Mouse (Mus musculus) thymus, postnatal 0 days (tissue): ENCODE results near the gene Dennd5b. TPM values are rescaled to one million over a fixed set of nuclear protein-coding genes. Genes with fewer than 3 reads are reported as not detected.

Experiments used
- DNase-seq: peaks from one replicate; pipeline ENCODE4 v3.0.0-alpha.2; 2015; ENCODE audit warnings: low spot score
- polyA plus RNA-seq: library from polyadenylated mRNA; unstranded; fragments of >200 nt; fragmentation: Nextera tagmentation; extraction: Ambion mirVana; gene quantifications from 2 replicates; pipeline ENCODE4 v1.2.1, GENCODE M21; 2015

Gene Dennd5b
- polyA plus RNA-seq, 1 experiment from 2014 or later: 1.8 TPM

- no peak for DNase-seq
Measured at GRCm38 (mm10) chr6:149101943-149102243, 413 bp upstream of the Dennd5b start.

GRCm38 (mm10) chr6:149100174-149101075 lies 1.1 kb downstream of the Dennd5b start:
- no peak for DNase-seq

GRCm38 (mm10) chr6:149098993-149099392 lies 2.5 kb downstream of the Dennd5b start:
- no peak for DNase-seq

- DNase-seq: no peak
Measured at GRCm38 (mm10) chr6:149097276-149097675, 4.2 kb downstream of the Dennd5b start.

GRCm38 (mm10) chr6:149096233-149096632 lies 5.2 kb downstream of the Dennd5b start:
- no peak for DNase-seq

- DNase-seq: no peak
Measured at GRCm38 (mm10) chr6:149095389-149095788, 6.1 kb downstream of the Dennd5b start.

GRCm38 (mm10) chr6:149094555-149094954 lies 6.9 kb downstream of the Dennd5b start:
- no peak for DNase-seq

- no peak for DNase-seq
Measured at GRCm38 (mm10) chr6:149093465-149093864, 8.0 kb downstream of the Dennd5b start.

- no peak for DNase-seq
Measured at GRCm38 (mm10) chr6:149092406-149092805, 9.1 kb downstream of the Dennd5b start.

GRCm38 (mm10) chr6:149077136-149077808 lies 24.2 kb downstream of the Dennd5b start:
- DNase-seq: no peak

- no peak for DNase-seq
Measured at GRCm38 (mm10) chr6:149073854-149074253, 27.6 kb downstream of the Dennd5b start.

- no peak for DNase-seq
Measured at GRCm38 (mm10) chr6:149072873-149073272, 28.6 kb downstream of the Dennd5b start.

GRCm38 (mm10) chr6:149070592-149071124 lies 30.8 kb downstream of the Dennd5b start:
- no peak for DNase-seq

- no peak for DNase-seq
Measured at GRCm38 (mm10) chr6:149063382-149063781, 38.1 kb downstream of the Dennd5b start.

GRCm38 (mm10) chr6:149060670-149061387 lies 40.7 kb downstream of the Dennd5b start:
- DNase-seq: no peak

GRCm38 (mm10) chr6:149057947-149058391 lies 43.5 kb downstream of the Dennd5b start:
- DNase-seq: peak; percentile 16

GRCm38 (mm10) chr6:149054780-149055179 lies 46.7 kb downstream of the Dennd5b start:
- DNase-seq: no peak

- DNase-seq: no peak
Measured at GRCm38 (mm10) chr6:149050978-149051723, 50.3 kb downstream of the Dennd5b start.

GRCm38 (mm10) chr6:149040099-149040498 lies 61.4 kb downstream of the Dennd5b start:
- no peak for DNase-seq

GRCm38 (mm10) chr6:149032198-149032597 lies 69.3 kb downstream of the Dennd5b start:
- DNase-seq: no peak

- DNase-seq: no peak
Measured at GRCm38 (mm10) chr6:149031377-149031776, 70.1 kb downstream of the Dennd5b start.
